Mouse (Mus musculus) liver, postnatal 0 days (tissue): ENCODE results near the gene Stk19. TPM values are rescaled to one million over a fixed set of nuclear protein-coding genes. Genes with fewer than 3 reads are reported as not detected.

ENCODE experiments used
- ATAC-seq: fragments of 200-750 bp; cut with Nextera tagmentation; 2 replicates; pipeline ENCODE4 v1.8.0; 2017; ENCODE audit warnings: mild to moderate bottlenecking, moderate library complexity
- DNase-seq: peaks from one replicate; pipeline ENCODE4 v3.0.0-alpha.2; 2016
- H3K27ac ChIP-seq: fragments of 300-500 bp; sonication (generic); 2 replicates; pipeline ENCODE4 v1.5.1; 2014; ENCODE audit warnings: antibody characterized with exemption, moderate library complexity, mild to moderate bottlenecking, low read depth
- H3K27me3 ChIP-seq: fragments of 300-500 bp; sonication (generic); 2 replicates; pipeline ENCODE4 v1.6.1; 2014; ENCODE audit warnings: low read length, control low read depth, mixed read lengths; ENCODE audit not compliant: insufficient read depth
- H3K36me3 ChIP-seq: fragments of 300-500 bp; sonication (generic); replicated peaks from 2 replicates; pipeline ENCODE4 v1.6.1; 2014; ENCODE audit warnings: mild to moderate bottlenecking, control low read depth, low read length, moderate library complexity, mixed read lengths; ENCODE audit not compliant: insufficient read depth
- H3K4me1 ChIP-seq: fragments of 300-500 bp; sonication (generic); 2 replicates; pipeline ENCODE4 v1.6.1; 2014; ENCODE audit warnings: antibody characterized with exemption, mild to moderate bottlenecking, control low read depth; ENCODE audit not compliant: insufficient read depth
- H3K4me2 ChIP-seq: fragments of 300-500 bp; sonication (generic); 2 replicates; pipeline ENCODE4 v1.6.1; 2014; ENCODE audit warnings: low read depth, mild to moderate bottlenecking, low read length, moderate library complexity, mixed read lengths
- H3K4me3 ChIP-seq: fragments of 300-500 bp; sonication (generic); 2 replicates; pipeline ENCODE4 v1.5.1; 2014; ENCODE audit warnings: low read depth, low read length
- H3K9ac ChIP-seq: fragments of 300-500 bp; sonication (generic); replicated peaks from 2 replicates; pipeline ENCODE4 v1.6.1; 2014; ENCODE audit warnings: mild to moderate bottlenecking, moderate library complexity
- H3K9me3 ChIP-seq: fragments of 300-500 bp; sonication (generic); 2 replicates; pipeline ENCODE4 v1.6.1; 2016; ENCODE audit warnings: mild to moderate bottlenecking, control low read depth, low read length, mixed read lengths
- CTCF ChIP-seq: sonication (generic); IDR thresholded peaks from 2 replicates; pipeline ENCODE4 v1.5.1; 2016; ENCODE audit warnings: antibody characterized with exemption, low read depth
- EP300 ChIP-seq: IDR thresholded peaks from 2 replicates; pipeline ENCODE4 v1.6.1; 2016; ENCODE audit warnings: antibody characterized with exemption, low read depth, mild to moderate bottlenecking
- WGBS: fragments of 180-500 bp; shearing (Covaris S2); extraction: QIAGEN DNeasy Blood & Tissue Kit; methylation state at CpG from one replicate; pipeline ENCODE4 v1.1.7; 2014; ENCODE audit not compliant: insufficient replicate concordance; 5-methylcytosine and 5-hydroxymethylcytosine counted together
- polyA plus RNA-seq: library from polyadenylated mRNA; unstranded; fragments of >200 nt; fragmentation: Nextera tagmentation; extraction: Ambion mirVana; gene quantifications from 2 replicates; pipeline ENCODE4 v1.2.1, GENCODE M21; 2015

Gene Stk19
- polyA plus RNA-seq, 1 experiment from 2014 or later: 13.1 TPM

DNA sequence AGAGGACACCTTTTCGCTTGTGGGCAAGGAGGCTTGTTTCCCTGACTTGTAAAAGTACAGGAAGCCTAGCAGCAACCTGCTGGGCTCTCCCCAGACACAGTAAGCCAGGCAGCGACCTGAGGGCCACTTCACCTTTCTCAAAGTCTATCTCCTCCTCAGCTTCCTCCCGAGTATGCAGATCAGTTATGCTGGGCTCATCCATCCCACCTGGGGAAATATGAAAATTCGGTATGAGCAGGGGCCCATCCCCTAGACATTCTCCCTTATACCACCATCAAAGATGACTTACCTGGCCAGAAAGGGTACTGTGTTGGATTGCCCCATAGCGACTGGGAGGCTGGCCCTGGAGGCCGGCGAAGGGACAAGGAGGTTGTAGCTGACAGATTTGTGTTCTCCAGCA is 10.9 kb upstream of the Stk19 start:
- 90% methylated on average over 7 of the region's 7 CpGs for WGBS
- ATAC-seq: no peak
- DNase-seq: no peak
- peaks cover 13% of the 10 kb centered on the region for H3K4me1 ChIP-seq
- no peak overlapping the region for H3K4me2 ChIP-seq
- H3K9ac ChIP-seq: no peak overlapping the region
- peaks cover 42% of the 10 kb centered on the region for H3K36me3 ChIP-seq
- H3K27ac ChIP-seq: no peak overlapping the region
- TF ChIP-seq CTCF (no peak), EP300 (no peak)
- H3K9me3 ChIP-seq: no peaks in the 10 kb centered on the region
- H3K4me3 ChIP-seq: no peak overlapping the region
- no peaks in the 10 kb centered on the region for H3K27me3 ChIP-seq

DNA sequence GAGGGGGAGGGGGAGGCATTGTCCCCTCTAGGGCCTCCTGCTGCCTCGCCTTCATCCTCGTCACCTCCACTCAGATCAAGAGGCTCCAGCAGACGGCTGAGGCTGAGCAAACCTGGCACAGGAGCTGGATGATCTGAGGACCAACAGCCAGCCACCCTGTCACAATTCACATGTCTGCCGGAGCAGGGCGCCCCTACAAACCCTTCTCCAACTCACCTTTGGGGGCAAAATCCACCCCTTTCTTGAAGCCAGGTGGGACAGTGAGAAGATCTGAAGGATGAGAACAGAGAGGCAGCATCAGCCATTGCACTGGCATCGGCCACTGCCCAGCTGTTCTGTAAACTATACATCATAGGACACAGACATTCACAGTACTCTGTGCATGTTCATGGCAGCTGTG is 10.4 kb upstream of the Stk19 start:
- no peak for DNase-seq
- H3K27ac ChIP-seq: no peak overlapping the region
- no peak overlapping the region for H3K4me2 ChIP-seq
- H3K9me3 ChIP-seq: no peaks in the 10 kb centered on the region
- ATAC-seq: no peak
- 90% methylated on average over 6 of the region's 6 CpGs for WGBS
- no peaks in the 10 kb centered on the region for H3K27me3 ChIP-seq
- H3K4me1 ChIP-seq: peaks cover 13% of the 10 kb centered on the region
- peaks cover 41% of the 10 kb centered on the region for H3K36me3 ChIP-seq
- no peak overlapping the region for H3K9ac ChIP-seq
- no peak overlapping the region for H3K4me3 ChIP-seq
- TF ChIP-seq EP300: no peak
- no peak for TF ChIP-seq CTCF

DNA sequence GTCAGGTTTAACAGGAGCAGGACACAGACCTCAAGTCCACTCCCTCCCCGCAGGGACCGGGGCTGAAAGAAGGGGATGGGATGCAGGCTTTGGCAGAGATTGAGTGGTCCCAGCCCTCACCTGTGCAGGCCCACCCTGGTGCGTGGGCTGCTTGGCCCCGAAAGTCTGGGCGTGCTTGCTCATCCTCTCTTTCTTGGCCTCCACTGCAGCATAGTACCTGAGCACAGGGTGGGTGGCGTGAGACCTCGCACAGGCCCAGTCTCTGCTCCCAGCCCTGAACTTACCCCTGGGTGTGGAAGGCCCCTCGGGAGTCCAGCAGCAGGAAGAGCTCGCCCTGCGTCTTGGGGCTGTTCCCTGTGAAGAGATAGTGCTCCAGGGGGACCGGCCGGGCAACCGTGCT is 8.1 kb upstream of the Stk19 start:
- Histone ChIP-seq H3K27ac (no peak overlapping the region), H3K27me3 (no peaks in the 10 kb centered on the region), H3K36me3 (peaks cover 53% of the 10 kb centered on the region), H3K4me3 (no peak overlapping the region), H3K9me3 (no peaks in the 10 kb centered on the region), H3K4me2 (no peak overlapping the region), H3K4me1 (peaks cover 7% of the 10 kb centered on the region), H3K9ac (no peak overlapping the region)
- DNase-seq (no peak), ATAC-seq (no peak)
- WGBS: 91% methylated on average over 13 of the region's 13 CpGs
- TF ChIP-seq EP300 (no peak), CTCF (no peak)

DNA sequence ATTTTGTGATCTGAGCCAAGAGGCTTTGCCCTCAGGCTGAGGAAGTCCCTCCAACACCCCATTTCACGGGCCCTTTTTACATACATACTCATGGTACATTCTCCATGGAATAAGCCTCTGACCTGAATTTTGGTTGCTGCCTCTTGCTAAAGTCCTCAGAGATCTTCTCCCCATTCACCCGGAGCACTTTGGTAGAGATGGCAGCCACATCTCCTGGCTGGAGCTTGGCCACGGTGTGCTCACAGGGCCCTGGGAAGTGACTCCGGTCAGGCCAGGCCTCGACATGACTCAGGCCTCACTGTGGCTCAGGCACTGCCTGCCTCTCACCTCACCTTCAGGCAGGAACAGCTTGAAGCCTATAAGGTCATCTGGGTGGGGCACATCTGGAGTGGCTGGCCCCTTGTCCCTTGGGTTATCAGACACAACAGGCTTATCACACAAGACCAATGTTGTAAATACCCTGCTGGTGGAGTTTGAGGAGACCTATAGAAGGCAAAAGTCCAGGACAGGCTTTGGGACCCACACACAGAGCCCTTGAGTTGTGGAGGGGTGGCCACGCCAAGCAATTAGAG is 4.1 kb upstream of the Stk19 start:
- H3K4me1 ChIP-seq: peaks cover 13% of the 10 kb centered on the region
- 78% methylated on average over 6 of the region's 6 CpGs for WGBS
- H3K36me3 ChIP-seq: peaks cover 47% of the 10 kb centered on the region
- no peak overlapping the region for H3K4me2 ChIP-seq
- no peak overlapping the region for H3K27ac ChIP-seq
- ATAC-seq (no peak), DNase-seq (no peak)
- H3K9ac ChIP-seq: no peak overlapping the region
- no peak overlapping the region for H3K4me3 ChIP-seq
- H3K9me3 ChIP-seq: no peaks in the 10 kb centered on the region
- TF ChIP-seq EP300: no peak
- no peak for TF ChIP-seq CTCF
- H3K27me3 ChIP-seq: no peaks in the 10 kb centered on the region

DNA sequence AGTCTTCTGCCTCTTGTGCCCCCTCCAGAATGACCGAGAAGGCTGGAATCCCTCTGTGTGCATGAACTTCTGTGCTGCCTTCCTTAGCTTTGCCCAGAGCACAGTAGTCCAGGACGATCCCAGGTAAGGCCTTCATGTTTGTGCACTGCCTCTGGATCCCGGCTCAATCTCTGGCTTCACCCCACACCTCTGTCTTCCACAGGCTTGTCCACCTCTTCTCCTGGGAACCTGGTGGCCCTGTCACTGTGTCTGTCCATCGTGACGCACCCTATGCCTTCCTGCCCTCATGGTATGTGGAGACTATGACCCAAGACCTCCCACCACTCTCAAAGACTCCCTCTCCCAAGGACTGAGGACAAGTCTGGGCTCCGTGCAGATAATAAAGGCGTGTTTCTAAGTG is 2.0 kb upstream of the Stk19 start:
- TF ChIP-seq EP300 (no peak), CTCF (no peak)
- Histone ChIP-seq H3K27me3 (no peaks in the 10 kb centered on the region), H3K4me2 (no peak overlapping the region), H3K4me1 (peaks cover 16% of the 10 kb centered on the region), H3K9ac (no peak overlapping the region), H3K4me3 (no peak overlapping the region), H3K9me3 (no peaks in the 10 kb centered on the region), H3K36me3 (peaks cover 40% of the 10 kb centered on the region), H3K27ac (no peak overlapping the region)
- DNase-seq (no peak), ATAC-seq (no peak)
- 89% methylated on average over 7 of the region's 7 CpGs for WGBS

DNA sequence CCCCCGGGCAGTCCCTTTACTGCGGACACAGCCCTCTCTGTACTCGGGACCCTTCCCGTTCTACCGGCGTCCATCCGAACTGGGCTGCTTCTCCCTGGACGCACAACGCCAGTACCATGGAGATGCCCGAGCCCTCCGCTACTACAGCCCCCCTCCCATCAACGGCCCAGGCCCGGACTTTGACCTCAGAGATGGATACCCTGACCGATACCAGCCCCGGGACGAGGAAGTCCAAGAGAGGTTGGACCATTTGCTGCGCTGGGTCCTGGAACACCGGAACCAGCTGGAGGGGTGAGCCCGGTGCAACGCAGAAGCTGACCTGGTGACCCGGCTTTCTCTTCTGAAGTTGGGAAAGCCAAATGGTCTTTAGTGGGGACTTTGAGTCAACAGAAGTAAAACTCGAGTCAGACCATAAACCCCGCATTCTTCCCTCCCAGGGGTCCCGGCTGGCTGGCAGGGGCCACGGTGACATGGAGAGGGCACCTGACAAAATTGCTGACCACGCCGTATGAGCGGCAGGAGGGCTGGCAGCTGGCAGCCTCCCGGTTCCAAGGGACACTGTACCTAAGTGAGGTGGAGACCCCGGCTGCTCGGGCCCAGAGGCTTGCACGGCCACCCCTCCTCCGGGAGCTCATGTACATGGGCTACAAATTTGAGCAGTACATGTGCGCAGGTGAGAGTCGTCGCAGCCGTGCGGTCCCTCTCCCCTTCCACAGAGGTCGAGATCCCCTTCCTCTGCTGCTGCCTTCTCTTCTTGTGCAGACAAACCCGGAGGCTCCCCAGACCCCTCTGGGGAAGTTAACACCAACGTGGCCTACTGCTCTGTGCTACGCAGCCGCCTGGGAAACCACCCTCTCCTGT is 949 bp upstream of the Stk19 start:
- Histone ChIP-seq H3K27ac (peak overlapping the region; percentile 75), H3K9ac (peak overlapping the region; percentile 71), H3K9me3 (no peaks in the 10 kb centered on the region), H3K36me3 (peaks cover 31% of the 10 kb centered on the region), H3K4me3 (peak overlapping the region; percentile 83), H3K4me2 (peak overlapping the region; percentile 99), H3K27me3 (no peaks in the 10 kb centered on the region), H3K4me1 (peaks cover 16% of the 10 kb centered on the region)
- ATAC-seq: peak; percentile 18
- peak; percentile 38 for DNase-seq
- 32% methylated on average over 43 of the region's 43 CpGs for WGBS
- no peak for TF ChIP-seq EP300
- no peak for TF ChIP-seq CTCF
